In the genomic region with DNA sequence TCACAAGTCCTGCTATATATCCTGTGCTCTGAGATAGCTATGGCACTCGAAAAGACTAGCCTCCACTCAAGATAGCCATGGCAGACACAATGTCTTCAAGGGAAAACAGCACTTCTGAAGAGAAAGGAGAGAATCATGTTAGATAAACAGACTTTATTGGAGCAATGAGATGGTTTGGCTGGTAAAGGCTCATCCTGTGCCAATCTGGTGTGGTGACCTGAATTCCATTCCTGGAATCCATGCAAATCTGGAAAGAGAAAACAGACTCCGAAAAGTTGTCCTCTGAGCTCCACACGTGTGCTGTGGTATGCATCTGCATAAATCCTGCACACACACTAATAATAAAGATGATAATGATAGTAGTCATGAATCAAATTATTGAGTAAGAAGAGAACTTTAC, we compare ENCODE assay signal across 23 mouse cellular contexts. TPM values are rescaled to one million over a fixed set of nuclear protein-coding genes. Genes with fewer than 3 reads are reported as not detected.
DNase-seq lines count a peak whose midpoint lies in the region; ATAC-seq and TF ChIP-seq lines count a peak whose summit lies in the region.
"Had no signal": no experiment of that assay in that cellular context is flagged by ENCODE, and none has a peak within 500 bp of the region (broad histone marks: within the 10 kb centered on the region; RNA-seq: fewer than 3 reads in every experiment).

No protein-coding gene starts in this region.

- no peak for TF ChIP-seq POLR2A in kidney, adult 2 months (IDR thresholded peaks at IDR 0.05; ENCODE audit: low read depth, low read length)

- H3K27me3 ChIP-seq in kidney, adult 2 months (replicated peaks; ENCODE audit: control insufficient read depth, insufficient read depth, low read length): no peaks in the 10 kb centered on the region
- no peaks in the 10 kb centered on the region for H3K27me3 ChIP-seq in embryonic facial prominence, embryonic 10.5 days (replicated peaks; ENCODE audit: low read depth, poor library complexity, severe bottlenecking)
- H3K27me3 ChIP-seq: CH12.LX; embryonic facial prominence, embryonic 13.5 days; embryonic facial prominence, embryonic 15.5 days had no signal

- H3K4me1 ChIP-seq in kidney, adult 2 months (ENCODE audit: control insufficient read depth, insufficient read depth, low read length): no peaks in the 10 kb centered on the region
- peaks cover 23% of the 10 kb centered on the region for H3K4me1 ChIP-seq in embryonic facial prominence, embryonic 10.5 days
- H3K4me1 ChIP-seq: embryonic facial prominence, embryonic 15.5 days had no signal

- no peak for TF ChIP-seq CTCF in kidney, adult 2 months (conservative IDR thresholded peaks at IDR 0.05; ENCODE audit: insufficient read depth, insufficient read length, low read depth, low read length)

- H3K36me3 ChIP-seq in kidney, adult 2 months (ENCODE audit: control insufficient read depth, insufficient read depth, low read length): no peaks in the 10 kb centered on the region
- no peaks in the 10 kb centered on the region for H3K36me3 ChIP-seq in embryonic facial prominence, embryonic 10.5 days (replicated peaks)
- H3K36me3 ChIP-seq: embryonic facial prominence, embryonic 13.5 days; embryonic facial prominence, embryonic 15.5 days; forebrain, embryonic 10.5 days; forebrain, embryonic 12.5 days; G1E had no signal

- 77% methylated on average over 3 of the region's 3 CpGs for WGBS in kidney, adult 2 months
- 95% methylated on average over 3 of the region's 3 CpGs for WGBS in embryonic facial prominence, embryonic 10.5 days

- ATAC-seq in cerebellum, adult (ENCODE audit: insufficient number of reproducible peaks, low FRiP score, low TSS enrichment): peak; percentile 75
- ATAC-seq: CD4-positive, CD25-positive, alpha-beta regulatory T cell, adult 4 months; forebrain, embryonic 14.5 days; forebrain, embryonic 16.5 days had no signal

- no peak for DNase-seq in cerebellum, adult 11-12 months
- peak; percentile 37 for DNase-seq in cerebellum, adult 9-10 months
- no peak for DNase-seq in cerebellum, adult 11 months
- peak; percentile 2 for DNase-seq in kidney, adult 2 months
- DNase-seq in kidney, postnatal 25 days: no peak
- DNase-seq in Muller cell, postnatal 12 days (ENCODE audit: inconsistent ontology term): peak; percentile 75
- DNase-seq in embryonic facial prominence, embryonic 10.5 days (ENCODE audit: low spot score): no peak
- DNase-seq: adrenal gland, adult 2 months; adrenal gland, postnatal 10 days; adrenal gland, postnatal 25 days; B cell, adult 2 months; cerebellum, postnatal 10 days had no signal

- no peak overlapping the region for H3K4me3 ChIP-seq in kidney, adult 2 months (ENCODE audit: insufficient read depth, low read depth, low read length)
- no peak overlapping the region for H3K4me3 ChIP-seq in embryonic facial prominence, embryonic 10.5 days
- H3K4me3 ChIP-seq: embryonic facial prominence, embryonic 13.5 days; embryonic facial prominence, embryonic 15.5 days; erythroblast, embryonic 14.5 days; forebrain, embryonic 10.5 days; forebrain, embryonic 12.5 days had no signal

- no peak overlapping the region for H3K27ac ChIP-seq in kidney, adult 2 months (ENCODE audit: insufficient read depth, low read depth, low read length)
- no peak overlapping the region for H3K27ac ChIP-seq in embryonic facial prominence, embryonic 10.5 days (replicated peaks)
- H3K27ac ChIP-seq: embryonic facial prominence, embryonic 13.5 days; embryonic facial prominence, embryonic 15.5 days; forebrain, embryonic 10.5 days; forebrain, embryonic 12.5 days had no signal

- no peaks in the 10 kb centered on the region for H3K9me3 ChIP-seq in embryonic facial prominence, embryonic 10.5 days
- H3K9me3 ChIP-seq: embryonic facial prominence, embryonic 13.5 days; embryonic facial prominence, embryonic 15.5 days; forebrain, embryonic 10.5 days; forebrain, embryonic 12.5 days had no signal

RNA-seq across cellular contexts. Expression of a gene that starts 48.3 kb away (rescaled TPM):
- 3.4 and 4.1 TPM in 2 replicates for polyA plus RNA-seq in kidney, adult 2 months (2012; rRNA removed)
- polyA plus RNA-seq in embryonic facial prominence, embryonic 10.5 days (2016; fragmentation: Nextera tagmentation; extraction: Ambion mirVana): 91.9 and 92.9 TPM in 2 replicates
- polyA plus RNA-seq: CD4-positive, CD25-positive, alpha-beta regulatory T cell, adult 4 months; erythroblast, embryonic 14.5 days; G1E had no signal

Comparison
In these comparisons a context has a peak if more than half of its experiments do, and no peak if none do; other contexts are left out.
1. DNase-seq: peak in cerebellum, adult 9-10 months (single experiment), kidney, adult 2 months (single experiment) and Muller cell, postnatal 12 days (single experiment); none in cerebellum, adult 11-12 months (single experiment), cerebellum, adult 11 months (single experiment), kidney, postnatal 25 days (0 of 2) and embryonic facial prominence, embryonic 10.5 days (single experiment).
2. RNA of a gene that starts 48.3 kb away (polyA plus RNA-seq): 91.9 to 92.9 TPM in embryonic facial prominence, embryonic 10.5 days; 3.4 to 4.1 TPM in kidney, adult 2 months; every median in the first group is over 10 times any median in the second.